Mouse (Mus musculus) gastrocnemius, postnatal 4 days (tissue): ENCODE measurements at regions not wholly inside any gene's neighbourhood (a gene's known extent, or its start where the extent isn't known, plus 50 kb on each side); places are given as distances from the start of the nearest gene placed in this dataset.
"Not testable (repeated sequence)": the region's sequence is repeated elsewhere in the genome, so short reads cannot be mapped to it uniquely, and the experiment has no call there.

Experiments used
- DNase-seq, 2 experiments: peaks; one replicate each; pipeline ENCODE4 v3.0.0; 2021 to 2022; ENCODE audit warnings: low spot score in 2 of 2, mixed read lengths in 2 of 2

GRCm38 (mm10) chr4:131159712-131160111 is 215.5 kb downstream of the Matn1 start:
- DNase-seq = no peak

- no peak for DNase-seq
These were observed 215.9 kb downstream of the Matn1 start for GRCm38 (mm10) chr4:131160135-131160534.

GRCm38 (mm10) chr4:131161501-131161900 is 217.3 kb downstream of the Matn1 start:
- peak in 1 of 2 experiments; percentile 26 for DNase-seq

- no peak for DNase-seq
These were observed 219.7 kb downstream of the Matn1 start for GRCm38 (mm10) chr4:131163782-131164315.

GRCm38 (mm10) chr4:131166574-131167270 is 222.5 kb downstream of the Matn1 start:
- DNase-seq = no peak

GRCm38 (mm10) chr4:131167921-131168320 is 223.7 kb downstream of the Matn1 start:
- DNase-seq = no peak

GRCm38 (mm10) chr4:131173783-131174460 is 229.7 kb downstream of the Matn1 start:
- DNase-seq = no peak

- no peak for DNase-seq
These were observed 232.5 kb downstream of the Matn1 start for GRCm38 (mm10) chr4:131176701-131177100.

- no peak for DNase-seq
These were observed 233.7 kb downstream of the Matn1 start for GRCm38 (mm10) chr4:131177889-131178288.

GRCm38 (mm10) chr4:131178642-131179041 is 234.5 kb downstream of the Matn1 start:
- not testable (repeated sequence) for DNase-seq

- DNase-seq = no peak
These were observed 243.9 kb downstream of the Matn1 start for GRCm38 (mm10) chr4:131188066-131188465.

- DNase-seq = no peak
These were observed 247.1 kb downstream of the Matn1 start for GRCm38 (mm10) chr4:131191106-131191880.

GRCm38 (mm10) chr4:131193900-131194419 is 249.8 kb downstream of the Matn1 start:
- no peak for DNase-seq

GRCm38 (mm10) chr4:131196147-131196546 is 252.0 kb downstream of the Matn1 start:
- DNase-seq = no peak

GRCm38 (mm10) chr4:131203721-131204120 is 259.5 kb downstream of the Matn1 start:
- no peak for DNase-seq

- no peak for DNase-seq
These were observed 260.5 kb downstream of the Matn1 start for GRCm38 (mm10) chr4:131204722-131205121.

GRCm38 (mm10) chr4:131205127-131205526 is 260.9 kb downstream of the Matn1 start:
- no peak for DNase-seq

GRCm38 (mm10) chr4:131205685-131206084 is 261.5 kb downstream of the Matn1 start:
- no peak for DNase-seq

- DNase-seq = no peak
These were observed 262.1 kb downstream of the Matn1 start for GRCm38 (mm10) chr4:131206181-131206885.

GRCm38 (mm10) chr4:131206886-131207200 is 262.7 kb downstream of the Matn1 start:
- no peak for DNase-seq

GRCm38 (mm10) chr4:131207249-131207648 is 263.1 kb downstream of the Matn1 start:
- no peak for DNase-seq
